Mouse (Mus musculus) ES-E14 (cell line): ENCODE data around the gene Gm48552.

ENCODE experiments used
- ZC3H11A ChIP-seq: IDR thresholded peaks from 2 replicates; pipeline ENCODE4 v1.6.1; 2012; ENCODE audit warnings: low read depth, mild to moderate bottlenecking, inconsistent platforms, low read length, borderline replicate concordance
- ZNF384 ChIP-seq: IDR thresholded peaks from 2 replicates; pipeline ENCODE4 v1.6.1; 2012; ENCODE audit warnings: low read depth, low read length, inconsistent platforms

DNA sequence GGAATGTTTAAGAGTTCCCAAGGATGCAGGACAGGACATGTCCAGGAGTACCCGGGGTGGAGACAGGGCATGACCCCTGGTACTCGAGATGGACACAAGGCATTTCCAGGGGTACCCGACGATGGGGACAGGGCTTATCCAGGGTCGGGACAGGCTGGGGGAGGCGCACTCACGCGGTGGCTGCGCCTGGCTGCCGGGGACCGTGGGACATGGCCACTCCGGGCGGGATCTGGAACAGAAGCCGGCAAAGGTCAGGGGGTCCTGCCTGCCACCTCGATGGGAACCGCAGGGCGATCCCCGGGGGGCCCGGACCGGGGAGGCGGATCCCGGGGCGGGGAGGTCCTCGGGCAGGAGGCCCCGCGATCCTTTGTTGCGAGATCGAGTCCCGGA, 38.8 kb upstream of the Gm48552 start:
- TF ChIP-seq ZNF384 (no peak), ZC3H11A (no peak)
